Mouse (Mus musculus) thymus, adult 2 months (tissue): ENCODE measurements around the gene Lair1.

Experiments used
- CTCF ChIP-seq: fragments of 200-500 bp; IDR thresholded peaks from 2 replicates; pipeline ENCODE4 v1.5.1; 2012; ENCODE audit warnings: mild to moderate bottlenecking, control low read depth, low read length, moderate library complexity, borderline replicate concordance; ENCODE audit not compliant: control insufficient read depth, poor library complexity, insufficient read depth; ENCODE audit errors: extremely low read depth
- POLR2A ChIP-seq: fragments of 200-500 bp; IDR thresholded peaks from 2 replicates; pipeline ENCODE4 v1.6.1; 2012; ENCODE audit warnings: mild to moderate bottlenecking, low read length, control low read depth, moderate library complexity; ENCODE audit not compliant: control insufficient read depth, poor library complexity, insufficient read depth; ENCODE audit errors: extremely low read depth

- TF ChIP-seq POLR2A = no peak
- TF ChIP-seq CTCF = no peak
Observed at GRCm38 (mm10) chr7:4098832-4099231, 35.8 kb upstream of the Lair1 start.
